ENCODE assay signal across 8 mouse cellular contexts in the genomic region with DNA sequence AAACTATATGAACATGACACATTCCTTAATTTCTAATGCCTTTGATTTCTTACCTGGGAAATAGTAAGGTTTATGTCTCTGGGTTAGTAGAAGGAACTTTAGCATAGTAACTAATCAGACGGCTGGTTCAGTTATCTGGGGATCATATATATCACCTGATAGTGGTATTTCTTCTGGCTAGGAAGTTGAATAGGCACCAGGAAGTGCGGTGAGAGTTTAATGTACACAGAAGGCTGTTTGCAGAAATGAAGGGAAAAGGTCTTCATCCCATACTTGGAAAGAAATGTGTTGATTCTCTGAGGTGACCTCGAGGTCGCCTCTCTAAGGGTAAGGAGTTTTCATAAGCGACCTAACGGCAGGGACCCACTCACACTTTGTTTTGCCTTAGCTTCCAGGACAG. TPM values are rescaled to one million over a fixed set of nuclear protein-coding genes. Genes with fewer than 3 reads are reported as not detected.
DNase-seq lines count a peak whose midpoint lies in the region; ATAC-seq lines count a peak whose summit lies in the region.

No protein-coding gene starts in this region.

- H3K4me1 ChIP-seq in heart, embryonic 15.5 days (replicated peaks) = peaks cover 25% of the 10 kb centered on the region
- peaks cover 18% of the 10 kb centered on the region for H3K4me1 ChIP-seq in embryonic facial prominence, embryonic 12.5 days
- peaks cover 13% of the 10 kb centered on the region; the same call in 1 of the 2 replicates for H3K4me1 ChIP-seq in intestine, embryonic 14.5 days (replicated peaks; ENCODE audit: control insufficient read depth, insufficient read depth, low read length)
- peaks cover 21% of the 10 kb centered on the region for H3K4me1 ChIP-seq in midbrain, embryonic 15.5 days

- no peak overlapping the region for H3K4me3 ChIP-seq in heart, embryonic 15.5 days
- H3K4me3 ChIP-seq in embryonic facial prominence, embryonic 12.5 days = peak overlapping the region; percentile 57
- H3K4me3 ChIP-seq in intestine, embryonic 14.5 days (ENCODE audit: low read depth, low read length) = no peak overlapping the region
- H3K4me3 ChIP-seq in midbrain, embryonic 15.5 days = peak overlapping the region; percentile 51

- no peaks in the 10 kb centered on the region for H3K36me3 ChIP-seq in heart, embryonic 15.5 days
- no peaks in the 10 kb centered on the region for H3K36me3 ChIP-seq in embryonic facial prominence, embryonic 12.5 days
- H3K36me3 ChIP-seq in intestine, embryonic 14.5 days (ENCODE audit: control insufficient read depth, insufficient read depth, low read length) = no peaks in the 10 kb centered on the region
- H3K36me3 ChIP-seq in midbrain, embryonic 15.5 days (replicated peaks) = no peaks in the 10 kb centered on the region

- H3K27me3 ChIP-seq in heart, embryonic 15.5 days = no peaks in the 10 kb centered on the region
- H3K27me3 ChIP-seq in embryonic facial prominence, embryonic 12.5 days = 0 out of 2 replicates have a peak, but pooled peaks cover 13% of the 10 kb centered on the region
- no peaks in the 10 kb centered on the region for H3K27me3 ChIP-seq in intestine, embryonic 14.5 days (replicated peaks; ENCODE audit: control insufficient read depth, insufficient read depth, low read length)
- H3K27me3 ChIP-seq in midbrain, embryonic 15.5 days (replicated peaks) = 0 out of 2 replicates have a peak, but pooled peaks cover 2% of the 10 kb centered on the region

- no peak overlapping the region for H3K27ac ChIP-seq in heart, embryonic 15.5 days
- H3K27ac ChIP-seq in embryonic facial prominence, embryonic 12.5 days = no peak overlapping the region
- no peak overlapping the region for H3K27ac ChIP-seq in intestine, embryonic 14.5 days (ENCODE audit: low read depth)
- no peak overlapping the region for H3K27ac ChIP-seq in midbrain, embryonic 15.5 days

- no peak overlapping the region for H3K9ac ChIP-seq in heart, embryonic 15.5 days
- no peak overlapping the region for H3K9ac ChIP-seq in embryonic facial prominence, embryonic 12.5 days
- H3K9ac ChIP-seq in intestine, embryonic 14.5 days (ENCODE audit: low read length) = no peak overlapping the region
- H3K9ac ChIP-seq in midbrain, embryonic 15.5 days = no peak overlapping the region

- DNase-seq in heart, postnatal 25 days (ENCODE audit: low spot score) = no peak
- no peak for DNase-seq in intestine, embryonic 14.5 days (ENCODE audit: low spot score)
- no peak for DNase-seq in adrenal gland, adult (ENCODE audit: inconsistent age in 2 of 2, low spot score in 1 of 2)
- no peak for DNase-seq in gastrocnemius, adult 8-10 months (ENCODE audit: low spot score in 2 of 2)
- DNase-seq in ovary, postnatal 10 days (ENCODE audit: low spot score) = no peak

- intact Hi-C loops in heart, postnatal 25 days (cut with DNase I) = loop anchor here (1.0 to 10.0 kb wide), 4 partner anchors 110 to 434 kb away; no protein-coding TSS in a partner anchor

- 15% methylated on average over 6 of the region's 6 CpGs for WGBS in heart, embryonic 15.5 days
- WGBS in embryonic facial prominence, embryonic 12.5 days = 17% methylated on average over 6 of the region's 6 CpGs
- 12% methylated on average over 6 of the region's 6 CpGs for WGBS in intestine, embryonic 14.5 days
- 23% methylated on average over 6 of the region's 6 CpGs for WGBS in midbrain, embryonic 15.5 days

- ATAC-seq in heart, embryonic 15.5 days (replicated peaks; ENCODE audit: insufficient number of reproducible peaks, insufficient read depth, low FRiP score, low read depth) = no peak
- ATAC-seq in embryonic facial prominence, embryonic 12.5 days (ENCODE audit: insufficient number of reproducible peaks, insufficient read depth, low FRiP score, low TSS enrichment) = no peak
- no peak for ATAC-seq in intestine, embryonic 14.5 days (replicated peaks; ENCODE audit: low FRiP score, low TSS enrichment, low read depth)
- no peak for ATAC-seq in midbrain, embryonic 15.5 days (replicated peaks)

- no peaks in the 10 kb centered on the region for H3K9me3 ChIP-seq in heart, embryonic 15.5 days (replicated peaks)
- no peaks in the 10 kb centered on the region for H3K9me3 ChIP-seq in embryonic facial prominence, embryonic 12.5 days
- no peaks in the 10 kb centered on the region for H3K9me3 ChIP-seq in intestine, embryonic 14.5 days (ENCODE audit: control insufficient read depth, low read length)
- no peaks in the 10 kb centered on the region for H3K9me3 ChIP-seq in midbrain, embryonic 15.5 days

- H3K4me2 ChIP-seq in heart, embryonic 15.5 days = peak overlapping the region; percentile 83; the same call in 1 of the 2 replicates
- peak overlapping the region; percentile 95 for H3K4me2 ChIP-seq in embryonic facial prominence, embryonic 12.5 days (replicated peaks)
- peak overlapping the region; percentile 66; the same call in 1 of the 2 replicates for H3K4me2 ChIP-seq in intestine, embryonic 14.5 days (ENCODE audit: low read length)
- peak overlapping the region; percentile 94 for H3K4me2 ChIP-seq in midbrain, embryonic 15.5 days

RNA-seq across cellular contexts. Expression of gene Parm1, which starts 0.3 kb away (rescaled TPM):
- 27.1 and 29.7 TPM in 2 replicates for polyA plus RNA-seq in heart, embryonic 15.5 days (2015; fragmentation: Nextera tagmentation; extraction: Ambion mirVana)
- 10 to 100 TPM; 46.4 to 47.0 TPM for total RNA-seq in heart, postnatal 25 days (2021)
- 21.1 and 21.4 TPM in 2 replicates for polyA plus RNA-seq in embryonic facial prominence, embryonic 12.5 days (2016; fragmentation: Nextera tagmentation; extraction: Ambion mirVana)
- polyA plus RNA-seq in intestine, embryonic 14.5 days (2014; fragmentation: Nextera tagmentation; extraction: Ambion mirVana) = 24.4 and 25.7 TPM in 2 replicates
- polyA plus RNA-seq in midbrain, embryonic 15.5 days (2015; fragmentation: Nextera tagmentation; extraction: Ambion mirVana) = 6.2 and 6.6 TPM in 2 replicates
- 10 to 100 TPM; 18.4 to 26.4 (median 23.3) TPM for total RNA-seq in gastrocnemius, adult 8-10 months (2022)

Comparison
In these comparisons a context has a peak if more than half of its experiments do, and no peak if none do; other contexts are left out.
1. H3K4me3 ChIP-seq: peak in embryonic facial prominence, embryonic 12.5 days (single experiment) and midbrain, embryonic 15.5 days (single experiment); none in heart, embryonic 15.5 days (single experiment) and intestine, embryonic 14.5 days (single experiment).
2. Peak in every context shown above with its lines, with median percentiles within 50 percentile points of each other: H3K4me2 ChIP-seq.